Mouse (Mus musculus) testis, adult 2 months (tissue): ENCODE measurements around the gene Plekho1.

ENCODE experiments used
- CTCF ChIP-seq: fragments of 200-500 bp; IDR thresholded peaks from 2 replicates; pipeline ENCODE4 v1.5.1; 2012; ENCODE audit warnings: low read depth, mild to moderate bottlenecking, inconsistent platforms, low read length, moderate library complexity; ENCODE audit not compliant: control insufficient read depth, insufficient read depth, insufficient replicate concordance
- POLR2A ChIP-seq: fragments of 200-500 bp; IDR thresholded peaks from 2 replicates; pipeline ENCODE4 v1.6.1; 2012; ENCODE audit warnings: low read depth, mild to moderate bottlenecking, inconsistent platforms, low read length, moderate library complexity; ENCODE audit not compliant: control insufficient read depth

- no peak for TF ChIP-seq POLR2A
- no peak for TF ChIP-seq CTCF
Observed at GRCm38 (mm10) chr3:96031991-96032651, 36.3 kb upstream of the Plekho1 start.
